Mouse (Mus musculus) liver, embryonic 16.5 days (tissue): ENCODE measurements around the gene Zfp148. TPM values are rescaled to one million over a fixed set of nuclear protein-coding genes. Genes with fewer than 3 reads are reported as not detected.
"Not testable (repeated sequence)": the region's sequence is repeated elsewhere in the genome, so short reads cannot be mapped to it uniquely, and the experiment has no call there.

Experiments used
- ATAC-seq: fragments of 200-750 bp; cut with Nextera tagmentation; 2 replicates; pipeline ENCODE4 v1.8.0; 2017; ENCODE audit warnings: low read depth, mild to moderate bottlenecking, moderate number of reproducible peaks, moderate library complexity
- H3K27ac ChIP-seq: fragments of 300-500 bp; sonication (generic); 2 replicates; pipeline ENCODE4 v1.5.1; 2014; ENCODE audit warnings: mild to moderate bottlenecking, low read length
- H3K27me3 ChIP-seq: fragments of 300-500 bp; sonication (generic); 2 replicates; pipeline ENCODE4 v1.6.1; 2014; ENCODE audit warnings: low read depth, low read length, mixed read lengths; ENCODE audit not compliant: control insufficient read depth, insufficient read depth
- H3K36me3 ChIP-seq: fragments of 300-500 bp; sonication (generic); 2 replicates; pipeline ENCODE4 v1.6.1; 2014; ENCODE audit warnings: mild to moderate bottlenecking; ENCODE audit not compliant: control insufficient read depth, insufficient read depth
- H3K4me1 ChIP-seq: fragments of 300-500 bp; sonication (generic); 2 replicates; pipeline ENCODE4 v1.6.1; 2014; ENCODE audit warnings: low read depth, low read length, mixed read lengths; ENCODE audit not compliant: control insufficient read depth
- H3K4me2 ChIP-seq: fragments of 300-500 bp; sonication (generic); 2 replicates; pipeline ENCODE4 v1.6.1; 2014; ENCODE audit warnings: low read depth, low read length, mixed read lengths
- H3K4me3 ChIP-seq: fragments of 300-500 bp; sonication (generic); 2 replicates; pipeline ENCODE4 v1.5.1; 2014; ENCODE audit warnings: low read depth, mild to moderate bottlenecking, low read length
- H3K9ac ChIP-seq: fragments of 300-500 bp; sonication (generic); 2 replicates; pipeline ENCODE4 v1.6.1; 2014; ENCODE audit warnings: low read depth, low read length
- H3K9me3 ChIP-seq: fragments of 300-500 bp; sonication (generic); replicated peaks from 2 replicates; pipeline ENCODE4 v1.6.1; 2016; ENCODE audit warnings: low read length; ENCODE audit not compliant: control insufficient read depth
- WGBS: fragments of 180-500 bp; shearing (Covaris S2); extraction: QIAGEN DNeasy Blood & Tissue Kit; methylation state at CpG from one replicate; pipeline ENCODE4 v1.1.7; 2014; ENCODE audit not compliant: insufficient replicate concordance; 5-methylcytosine and 5-hydroxymethylcytosine counted together
- polyA plus RNA-seq: library from polyadenylated mRNA; unstranded; fragments of >200 nt; fragmentation: Nextera tagmentation; extraction: Ambion mirVana; gene quantifications from 2 replicates; pipeline ENCODE4 v1.2.1, GENCODE M21; 2015

Zfp148 gene
- polyA plus RNA-seq, 1 experiment from 2014 or later: 11.4 TPM

- 90% methylated on average over 4 of the region's 4 CpGs for WGBS
- no peak for ATAC-seq
- Histone ChIP-seq H3K27me3 (no peaks in the 10 kb centered on the region), H3K36me3 (no peaks in the 10 kb centered on the region), H3K4me3 (no peak overlapping the region), H3K4me1 (no peaks in the 10 kb centered on the region), H3K9ac (no peak overlapping the region), H3K4me2 (no peak overlapping the region), H3K27ac (no peak overlapping the region), H3K9me3 (no peaks in the 10 kb centered on the region)
Observed at GRCm38 (mm10) chr16:33487709-33488108, 107.1 kb downstream of the Zfp148 start.

GRCm38 (mm10) chr16:33494374-33494773, 113.7 kb downstream of the Zfp148 start:
- no peak overlapping the region for H3K4me3 ChIP-seq
- no peaks in the 10 kb centered on the region for H3K9me3 ChIP-seq
- H3K36me3 ChIP-seq: peaks cover 5% of the 10 kb centered on the region
- ATAC-seq: no peak
- no peak overlapping the region for H3K4me2 ChIP-seq
- no peaks in the 10 kb centered on the region for H3K4me1 ChIP-seq
- H3K27ac ChIP-seq: no peak overlapping the region
- no peaks in the 10 kb centered on the region for H3K27me3 ChIP-seq
- no peak overlapping the region for H3K9ac ChIP-seq
- 77% methylated on average over 4 of the region's 4 CpGs for WGBS

GRCm38 (mm10) chr16:33508082-33508481, 127.4 kb downstream of the Zfp148 start:
- H3K4me1 ChIP-seq: no peaks in the 10 kb centered on the region
- H3K4me3 ChIP-seq: no peak overlapping the region
- WGBS: 77% methylated on average over 4 of the region's 4 CpGs
- H3K4me2 ChIP-seq: no peak overlapping the region
- no peaks in the 10 kb centered on the region for H3K27me3 ChIP-seq
- ATAC-seq: no peak
- H3K9ac ChIP-seq: no peak overlapping the region
- no peaks in the 10 kb centered on the region for H3K36me3 ChIP-seq
- no peak overlapping the region for H3K27ac ChIP-seq
- H3K9me3 ChIP-seq: no peaks in the 10 kb centered on the region

- not testable (repeated sequence) for H3K4me1 ChIP-seq, H3K4me3 ChIP-seq, ATAC-seq, H3K27ac ChIP-seq, H3K4me2 ChIP-seq, H3K9me3 ChIP-seq, H3K27me3 ChIP-seq, H3K9ac ChIP-seq, H3K36me3 ChIP-seq
- 66% methylated on average over 2 of the region's 2 CpGs for WGBS
Observed at GRCm38 (mm10) chr16:33509231-33509630, 128.6 kb downstream of the Zfp148 start.

GRCm38 (mm10) chr16:33510856-33511255, 130.2 kb downstream of the Zfp148 start:
- not testable (repeated sequence) for ATAC-seq, H3K9me3 ChIP-seq, H3K9ac ChIP-seq, H3K4me1 ChIP-seq, H3K4me3 ChIP-seq, H3K27me3 ChIP-seq, H3K4me2 ChIP-seq, H3K36me3 ChIP-seq, H3K27ac ChIP-seq
- 87% methylated on average over 4 of the region's 4 CpGs for WGBS

- Histone ChIP-seq H3K36me3 (no peaks in the 10 kb centered on the region), H3K4me2 (no peak overlapping the region), H3K4me1 (no peaks in the 10 kb centered on the region), H3K4me3 (no peak overlapping the region), H3K9me3 (no peaks in the 10 kb centered on the region), H3K9ac (no peak overlapping the region), H3K27ac (no peak overlapping the region), H3K27me3 (peaks cover 6% of the 10 kb centered on the region; the same call in 1 of the 2 replicates)
- no peak for ATAC-seq
- 48% methylated on average over 6 of the region's 6 CpGs for WGBS
Observed at GRCm38 (mm10) chr16:33512555-33512954, 131.9 kb downstream of the Zfp148 start.

- H3K4me1 ChIP-seq: no peaks in the 10 kb centered on the region
- H3K4me2 ChIP-seq: peak within 1 kb of the TSS; percentile 43
- no peak within 1 kb of the TSS for H3K4me3 ChIP-seq
- H3K36me3 ChIP-seq: no peaks in the 10 kb centered on the region
- H3K9me3 ChIP-seq: no peaks in the 10 kb centered on the region
- no peak within 1 kb of the TSS for H3K27ac ChIP-seq
- no peak for ATAC-seq
- WGBS: 12% methylated on average over 26 of the region's 27 CpGs
- H3K27me3 ChIP-seq: peaks cover 6% of the 10 kb centered on the region; the same call in 1 of the 2 replicates
- no peak within 1 kb of the TSS for H3K9ac ChIP-seq
Observed at GRCm38 (mm10) chr16:33516807-33517565, 136.3 kb downstream of the Zfp148 start, which contains the start of gene Slc12a8. TSS of gene Slc12a8 (plus strand) at chr16:33517328.

GRCm38 (mm10) chr16:33517627-33518026, 137.0 kb downstream of the Zfp148 start:
- H3K9ac ChIP-seq: no peak overlapping the region
- no peak for ATAC-seq
- H3K27ac ChIP-seq: no peak overlapping the region
- H3K4me2 ChIP-seq: no peak overlapping the region
- H3K4me1 ChIP-seq: no peaks in the 10 kb centered on the region
- H3K9me3 ChIP-seq: no peaks in the 10 kb centered on the region
- H3K27me3 ChIP-seq: peaks cover 6% of the 10 kb centered on the region; the same call in 1 of the 2 replicates
- no peaks in the 10 kb centered on the region for H3K36me3 ChIP-seq
- no peak overlapping the region for H3K4me3 ChIP-seq
- 37% methylated on average over 4 of the region's 4 CpGs for WGBS

GRCm38 (mm10) chr16:33518236-33518635, 137.6 kb downstream of the Zfp148 start:
- H3K4me1 ChIP-seq: no peaks in the 10 kb centered on the region
- ATAC-seq: no peak

More at GRCm38 (mm10) chr16:33518236-33518635, 137.6 kb downstream of the Zfp148 start:
- Histone ChIP-seq H3K27ac (no peak overlapping the region), H3K4me2 (no peak overlapping the region), H3K9ac (no peak overlapping the region), H3K4me3 (no peak overlapping the region), H3K9me3 (no peaks in the 10 kb centered on the region), H3K27me3 (peaks cover 6% of the 10 kb centered on the region; the same call in 1 of the 2 replicates), H3K36me3 (no peaks in the 10 kb centered on the region)
- WGBS: 50% methylated on average over 7 of the region's 7 CpGs
